13 mouse cellular contexts compared by ENCODE assay signal in the genomic region with DNA sequence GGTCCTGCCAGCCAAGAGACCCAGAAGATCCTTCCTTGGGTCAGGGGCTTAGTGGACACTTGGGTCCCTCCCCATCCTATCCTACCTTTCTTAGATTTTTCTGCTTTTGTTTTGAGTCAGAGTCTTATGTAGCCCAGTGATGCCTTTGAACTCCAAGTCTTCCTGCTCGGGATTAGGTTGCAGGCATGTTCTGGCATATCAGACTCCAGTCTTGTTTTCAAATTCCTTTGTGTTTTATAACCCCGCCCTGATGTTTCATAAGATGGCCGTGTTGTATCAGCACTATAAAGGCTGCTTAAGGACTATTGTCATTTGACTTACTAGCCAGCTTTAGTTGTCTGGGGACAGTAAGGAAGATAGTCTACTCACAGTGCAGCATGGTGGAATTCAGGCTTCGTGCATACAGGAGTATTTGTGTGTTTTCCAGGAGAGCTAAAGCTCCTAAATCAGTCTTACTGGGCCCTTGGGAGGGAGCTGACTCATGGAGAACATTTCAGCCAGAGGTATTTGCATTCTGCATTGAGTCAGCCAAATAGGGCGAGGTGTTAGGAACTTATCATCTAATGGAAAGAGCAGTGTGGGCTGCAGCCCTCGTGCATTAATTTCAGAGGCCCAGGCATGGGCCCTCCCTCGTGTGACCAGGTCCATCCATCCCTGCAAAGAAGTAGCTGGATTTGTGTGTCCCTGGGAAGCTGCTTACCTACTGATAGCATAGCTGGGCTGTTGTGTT. TPM values are rescaled to one million over a fixed set of nuclear protein-coding genes. Genes with fewer than 3 reads are reported as not detected.
DNase-seq lines count a peak whose midpoint lies in the region; ATAC-seq and TF ChIP-seq lines count a peak whose summit lies in the region.
"Had no signal": no experiment of that assay in that cellular context is flagged by ENCODE, and none has a peak within 500 bp of the region (broad histone marks: within the 10 kb centered on the region; RNA-seq: fewer than 3 reads in every experiment).

No protein-coding gene starts in this region.

- H3K4me1 ChIP-seq in embryonic facial prominence, embryonic 12.5 days: no peaks in the 10 kb centered on the region
- 0 out of 2 replicates have a peak, but pooled peaks cover 3% of the 10 kb centered on the region for H3K4me1 ChIP-seq in embryonic facial prominence, embryonic 10.5 days
- peaks cover 4% of the 10 kb centered on the region; the same call in 1 of the 2 replicates for H3K4me1 ChIP-seq in limb, embryonic 12.5 days (replicated peaks)
- no peaks in the 10 kb centered on the region for H3K4me1 ChIP-seq in limb, embryonic 10.5 days
- H3K4me1 ChIP-seq in limb, embryonic 14.5 days (ENCODE audit: control insufficient read depth, insufficient read depth, low read length): 0 out of 2 replicates have a peak, but pooled peaks cover 3% of the 10 kb centered on the region
- no peaks in the 10 kb centered on the region for H3K4me1 ChIP-seq in thymus, adult 2 months (replicated peaks; ENCODE audit: control insufficient read depth, insufficient read depth, low read length)
- H3K4me1 ChIP-seq: forebrain, embryonic 12.5 days; midbrain, embryonic 12.5 days had no signal

- H3K9ac ChIP-seq in embryonic facial prominence, embryonic 12.5 days: no peak overlapping the region
- no peak overlapping the region for H3K9ac ChIP-seq in limb, embryonic 12.5 days (replicated peaks)
- no peak overlapping the region for H3K9ac ChIP-seq in limb, embryonic 14.5 days (ENCODE audit: low read depth, low read length, severe bottlenecking)
- H3K9ac ChIP-seq: forebrain, embryonic 12.5 days; liver, postnatal 0 days; midbrain, embryonic 12.5 days had no signal

- 0 out of 2 replicates have a peak, but pooled peaks have one; percentile 10 for ATAC-seq in embryonic facial prominence, embryonic 12.5 days (ENCODE audit: insufficient number of reproducible peaks, insufficient read depth, low FRiP score, low TSS enrichment)
- ATAC-seq in limb, embryonic 12.5 days (ENCODE audit: insufficient number of reproducible peaks, insufficient read depth, low FRiP score, low TSS enrichment, low read depth): no peak
- ATAC-seq in limb, embryonic 14.5 days (ENCODE audit: low FRiP score, low read depth): peak; percentile 64
- ATAC-seq: liver, postnatal 0 days had no signal

- H3K27ac ChIP-seq in embryonic facial prominence, embryonic 12.5 days: no peak overlapping the region
- no peak overlapping the region for H3K27ac ChIP-seq in embryonic facial prominence, embryonic 10.5 days (replicated peaks)
- H3K27ac ChIP-seq in limb, embryonic 12.5 days: peak overlapping the region; percentile 23; the same call in 1 of the 2 replicates
- no peak overlapping the region for H3K27ac ChIP-seq in limb, embryonic 10.5 days
- H3K27ac ChIP-seq in limb, embryonic 14.5 days (replicated peaks; ENCODE audit: low read depth, low read length): no peak overlapping the region
- no peak overlapping the region for H3K27ac ChIP-seq in thymus, adult 2 months (ENCODE audit: control insufficient read depth, insufficient read depth, low read length)
- H3K27ac ChIP-seq: forebrain, embryonic 12.5 days; midbrain, embryonic 12.5 days had no signal

- H3K4me3 ChIP-seq in embryonic facial prominence, embryonic 12.5 days: no peak overlapping the region
- H3K4me3 ChIP-seq in embryonic facial prominence, embryonic 10.5 days: no peak overlapping the region
- H3K4me3 ChIP-seq in limb, embryonic 12.5 days (replicated peaks): no peak overlapping the region
- no peak overlapping the region for H3K4me3 ChIP-seq in limb, embryonic 10.5 days
- H3K4me3 ChIP-seq in limb, embryonic 14.5 days (replicated peaks; ENCODE audit: low read length): no peak overlapping the region
- no peak overlapping the region for H3K4me3 ChIP-seq in thymus, adult 2 months (ENCODE audit: control insufficient read depth, insufficient read depth, low read length)
- H3K4me3 ChIP-seq: forebrain, embryonic 12.5 days; midbrain, embryonic 12.5 days had no signal

- no peak overlapping the region for H3K4me2 ChIP-seq in embryonic facial prominence, embryonic 12.5 days (replicated peaks)
- H3K4me2 ChIP-seq in limb, embryonic 12.5 days: no peak overlapping the region
- H3K4me2 ChIP-seq in limb, embryonic 14.5 days (replicated peaks; ENCODE audit: low read depth, low read length, severe bottlenecking): no peak overlapping the region
- H3K4me2 ChIP-seq: forebrain, embryonic 12.5 days; midbrain, embryonic 12.5 days had no signal

- H3K9me3 ChIP-seq in embryonic facial prominence, embryonic 12.5 days: no peaks in the 10 kb centered on the region; the same call in 1 of the 2 replicates
- H3K9me3 ChIP-seq in embryonic facial prominence, embryonic 10.5 days: peaks cover 6% of the 10 kb centered on the region; the same call in 1 of the 2 replicates
- 0 out of 2 replicates have a peak, but pooled peaks cover 4% of the 10 kb centered on the region for H3K9me3 ChIP-seq in limb, embryonic 12.5 days
- H3K9me3 ChIP-seq in limb, embryonic 10.5 days (replicated peaks): no peaks in the 10 kb centered on the region
- no peaks in the 10 kb centered on the region for H3K9me3 ChIP-seq in limb, embryonic 14.5 days (ENCODE audit: control insufficient read depth, low read length)
- H3K9me3 ChIP-seq: forebrain, embryonic 12.5 days; G1E; midbrain, embryonic 12.5 days had no signal

- H3K36me3 ChIP-seq in embryonic facial prominence, embryonic 12.5 days: peaks cover 77% of the 10 kb centered on the region
- peaks cover 100% of the 10 kb centered on the region for H3K36me3 ChIP-seq in embryonic facial prominence, embryonic 10.5 days (replicated peaks)
- H3K36me3 ChIP-seq in limb, embryonic 12.5 days: peaks cover 100% of the 10 kb centered on the region
- H3K36me3 ChIP-seq in limb, embryonic 10.5 days: peaks cover 100% of the 10 kb centered on the region
- H3K36me3 ChIP-seq in limb, embryonic 14.5 days (ENCODE audit: control insufficient read depth, insufficient read depth, low read length): peaks cover 68% of the 10 kb centered on the region
- H3K36me3 ChIP-seq in thymus, adult 2 months (ENCODE audit: control insufficient read depth, insufficient read depth, low read length): peaks cover 29% of the 10 kb centered on the region

- DNase-seq in embryonic facial prominence, embryonic 10.5 days (ENCODE audit: low spot score): no peak
- DNase-seq in limb, embryonic 10.5 days (ENCODE audit: low spot score): no peak
- DNase-seq in NIH3T3 (ENCODE audit: low read depth): peak; percentile 88
- peak; percentile 78 for DNase-seq in limb, embryonic 14.5 days (ENCODE audit: low spot score)
- DNase-seq in retina, postnatal 1 day: no peak
- DNase-seq in thymus, adult 2 months: no peak
- DNase-seq: liver, postnatal 0 days had no signal

- TF ChIP-seq POLR2A in limb, embryonic 14.5 days (IDR thresholded peaks at IDR 0.05; ENCODE audit: borderline replicate concordance, extremely low read depth, insufficient read depth, insufficient read length): no peak
- no peak for TF ChIP-seq POLR2A in thymus, adult 2 months (IDR thresholded peaks at IDR 0.05; ENCODE audit: control insufficient read depth, extremely low read depth, insufficient read depth, low read length, poor library complexity)

- no peaks in the 10 kb centered on the region for H3K27me3 ChIP-seq in embryonic facial prominence, embryonic 12.5 days
- no peaks in the 10 kb centered on the region for H3K27me3 ChIP-seq in embryonic facial prominence, embryonic 10.5 days (replicated peaks; ENCODE audit: low read depth, poor library complexity, severe bottlenecking)
- no peaks in the 10 kb centered on the region for H3K27me3 ChIP-seq in limb, embryonic 12.5 days
- H3K27me3 ChIP-seq in limb, embryonic 10.5 days (ENCODE audit: low read depth, poor library complexity, severe bottlenecking): no peaks in the 10 kb centered on the region
- no peaks in the 10 kb centered on the region for H3K27me3 ChIP-seq in limb, embryonic 14.5 days (ENCODE audit: control insufficient read depth, insufficient read depth, low read length)
- H3K27me3 ChIP-seq in thymus, adult 2 months (ENCODE audit: control insufficient read depth, insufficient read depth, low read length): no peaks in the 10 kb centered on the region
- H3K27me3 ChIP-seq: forebrain, embryonic 12.5 days; midbrain, embryonic 12.5 days had no signal

- TF ChIP-seq CTCF in thymus, adult 2 months (IDR thresholded peaks at IDR 0.05; ENCODE audit: borderline replicate concordance, control insufficient read depth, extremely low read depth, insufficient read depth, low read length, poor library complexity): no peak

- 88% methylated on average over 7 of the region's 7 CpGs for WGBS in embryonic facial prominence, embryonic 12.5 days
- 89% methylated on average over 7 of the region's 7 CpGs for WGBS in embryonic facial prominence, embryonic 10.5 days
- WGBS in limb, embryonic 12.5 days: 81% methylated on average over 7 of the region's 7 CpGs
- WGBS in limb, embryonic 10.5 days: 92% methylated on average over 7 of the region's 7 CpGs
- WGBS in limb, embryonic 14.5 days: 58% methylated on average over 7 of the region's 7 CpGs
- 94% methylated on average over 7 of the region's 7 CpGs for WGBS in thymus, adult 2 months

RNA-seq across cellular contexts. Expression of a gene that starts 13.6 kb away (rescaled TPM):
- 0.17 TPM in 1 of 2 replicates, not detected in the other for polyA plus RNA-seq in embryonic facial prominence, embryonic 12.5 days (2016; fragmentation: Nextera tagmentation; extraction: Ambion mirVana)
- polyA plus RNA-seq in embryonic facial prominence, embryonic 10.5 days (2016; fragmentation: Nextera tagmentation; extraction: Ambion mirVana): 0.15 TPM in 1 of 2 replicates, not detected in the other
- polyA plus RNA-seq in limb, embryonic 12.5 days (2016; fragmentation: Nextera tagmentation; extraction: Ambion mirVana): not detected in 2 replicates
- 0.20 TPM in 1 of 2 replicates, not detected in the other for polyA plus RNA-seq in limb, embryonic 10.5 days (2016; fragmentation: Nextera tagmentation; extraction: Ambion mirVana)
- 18.1 and 21.0 TPM in 2 replicates for polyA plus RNA-seq in limb, embryonic 14.5 days (2012; rRNA removed)
- polyA plus RNA-seq in limb, embryonic 14.5 days (2014; fragmentation: Nextera tagmentation; extraction: Ambion mirVana): 1.1 and 1.6 TPM in 2 replicates
- 19.2 and 20.0 TPM in 2 replicates for polyA plus RNA-seq in thymus, adult 2 months (2012; rRNA removed)
- polyA plus RNA-seq: G1E; heart, embryonic 14.5 days; liver, postnatal 0 days had no signal

RNA-seq across cellular contexts. Expression of a gene that starts 24.1 kb away (rescaled TPM):
- polyA plus RNA-seq in embryonic facial prominence, embryonic 12.5 days (2016; fragmentation: Nextera tagmentation; extraction: Ambion mirVana): 93.3 and 93.7 TPM in 2 replicates
- 129 and 143 TPM in 2 replicates for polyA plus RNA-seq in embryonic facial prominence, embryonic 10.5 days (2016; fragmentation: Nextera tagmentation; extraction: Ambion mirVana)
- 85.7 and 88.2 TPM in 2 replicates for polyA plus RNA-seq in limb, embryonic 12.5 days (2016; fragmentation: Nextera tagmentation; extraction: Ambion mirVana)
- 120 and 148 TPM in 2 replicates for polyA plus RNA-seq in limb, embryonic 10.5 days (2016; fragmentation: Nextera tagmentation; extraction: Ambion mirVana)
- polyA plus RNA-seq in limb, embryonic 14.5 days (2012; rRNA removed): 81.1 and 109 TPM in 2 replicates
- polyA plus RNA-seq in limb, embryonic 14.5 days (2014; fragmentation: Nextera tagmentation; extraction: Ambion mirVana): 96.5 and 105 TPM in 2 replicates
- polyA plus RNA-seq in thymus, adult 2 months (2012; rRNA removed): 40.4 and 41.3 TPM in 2 replicates

RNA-seq across cellular contexts. Expression of a gene that starts 24.1 kb away (rescaled TPM):
- 81.3 and 82.1 TPM in 2 replicates for polyA plus RNA-seq in embryonic facial prominence, embryonic 12.5 days (2016; fragmentation: Nextera tagmentation; extraction: Ambion mirVana)
- polyA plus RNA-seq in embryonic facial prominence, embryonic 10.5 days (2016; fragmentation: Nextera tagmentation; extraction: Ambion mirVana): 73.1 and 77.9 TPM in 2 replicates
- 74.4 TPM in 2 replicates for polyA plus RNA-seq in limb, embryonic 12.5 days (2016; fragmentation: Nextera tagmentation; extraction: Ambion mirVana)
- polyA plus RNA-seq in limb, embryonic 10.5 days (2016; fragmentation: Nextera tagmentation; extraction: Ambion mirVana): 72.8 and 73.9 TPM in 2 replicates
- polyA plus RNA-seq in limb, embryonic 14.5 days (2012; rRNA removed): 63.5 and 101 TPM in 2 replicates
- 58.1 and 61.5 TPM in 2 replicates for polyA plus RNA-seq in limb, embryonic 14.5 days (2014; fragmentation: Nextera tagmentation; extraction: Ambion mirVana)
- polyA plus RNA-seq in thymus, adult 2 months (2012; rRNA removed): 173 and 229 TPM in 2 replicates

Comparison
In these comparisons a context has a peak if more than half of its experiments do, and no peak if none do; other contexts are left out.
1. DNase-seq: peak in NIH3T3 (single experiment) and limb, embryonic 14.5 days (single experiment); none in embryonic facial prominence, embryonic 10.5 days (single experiment), limb, embryonic 10.5 days (single experiment), retina, postnatal 1 day (single experiment) and thymus, adult 2 months (single experiment).